Mouse (Mus musculus): ENCODE measurements around the gene Sesn1.

GRCm38 (mm10) chr10:41879675-41880074, 69.9 kb downstream of the Sesn1 start:
- no peak for TF ChIP-seq POLR2A (IDR thresholded peaks at IDR 0.05; ENCODE audit: borderline replicate concordance, control insufficient read depth, low read depth, low read length)
- TF ChIP-seq CTCF (IDR thresholded peaks at IDR 0.05; ENCODE audit: control insufficient read depth, insufficient read depth, low read length) = no peak
